Mouse (Mus musculus): ENCODE measurements at regions not wholly inside any gene's neighbourhood (a gene's known extent, or its start where the extent isn't known, plus 50 kb on each side); places are given as distances from the start of the nearest gene placed in this dataset.

GRCm38 (mm10) chr1:4617479-4617878 is 190.2 kb upstream of the Gm37988 start:
- TF ChIP-seq CTCF (IDR thresholded peaks at IDR 0.05; ENCODE audit: control insufficient read depth, insufficient read depth, insufficient replicate concordance, low read depth, low read length) (no peak), POLR2A (IDR thresholded peaks at IDR 0.05; ENCODE audit: control insufficient read depth, low read depth, low read length) (no peak)

Measured in testis, adult 2 months (tissue).